Mouse (Mus musculus) central nervous system, embryonic 11.5 days (tissue): ENCODE measurements around the gene Dnajb1. TPM values are rescaled to one million over a fixed set of nuclear protein-coding genes. Genes with fewer than 3 reads are reported as not detected.

Experiments
- polyA plus RNA-seq: library from polyadenylated mRNA; depleted of rRNA; stranded (reverse); fragments of >200 nt; gene quantifications from 2 replicates; pipeline ENCODE4 v1.2.3, GENCODE M21; 2012; rRNA removed

The Dnajb1 gene
- 34.4 and 39.8 TPM in 2 replicates for polyA plus RNA-seq

DNA sequence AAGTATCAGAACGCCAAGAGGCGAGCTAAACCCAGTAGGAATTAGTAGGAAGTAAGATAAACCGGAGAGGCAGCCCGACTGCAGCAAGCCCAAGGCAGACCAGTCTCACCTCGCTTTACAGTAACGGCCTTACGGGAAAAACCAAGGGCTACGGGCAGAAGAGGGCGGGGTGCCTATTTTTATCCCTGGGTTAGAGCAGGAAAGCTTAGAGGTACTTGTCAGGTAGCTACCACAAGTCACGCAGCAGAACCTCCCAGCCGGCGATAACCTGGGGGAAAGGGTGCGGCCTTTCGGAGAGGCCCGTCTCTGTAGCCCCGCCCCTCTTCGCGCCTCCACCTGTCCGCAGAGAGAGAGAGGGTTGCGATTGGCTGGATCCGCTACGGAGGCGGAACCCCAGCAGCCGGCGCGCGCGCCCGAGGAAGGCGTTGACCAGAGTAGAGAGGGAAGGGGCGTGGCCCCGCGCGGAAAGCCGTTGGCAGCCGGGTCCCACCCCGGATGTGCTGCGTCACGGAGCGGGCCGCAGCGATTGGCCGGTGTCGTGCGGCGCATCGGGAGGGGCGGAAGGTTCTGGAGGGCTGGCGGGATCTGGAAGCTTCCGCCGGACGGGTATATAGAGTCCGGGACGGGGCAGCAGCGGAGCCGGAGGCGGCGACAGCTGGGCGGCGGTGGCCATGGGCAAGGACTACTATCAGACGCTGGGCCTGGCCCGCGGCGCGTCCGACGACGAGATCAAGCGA, at the start of gene Dnajb1, which contains the start of gene Tecr:
TSS of gene Dnajb1 (plus strand) at position 533 of the 737 bp plus-strand sequence.
TSS of gene Tecr (minus strand) at position 311 of the 737 bp plus-strand sequence.

DNA sequence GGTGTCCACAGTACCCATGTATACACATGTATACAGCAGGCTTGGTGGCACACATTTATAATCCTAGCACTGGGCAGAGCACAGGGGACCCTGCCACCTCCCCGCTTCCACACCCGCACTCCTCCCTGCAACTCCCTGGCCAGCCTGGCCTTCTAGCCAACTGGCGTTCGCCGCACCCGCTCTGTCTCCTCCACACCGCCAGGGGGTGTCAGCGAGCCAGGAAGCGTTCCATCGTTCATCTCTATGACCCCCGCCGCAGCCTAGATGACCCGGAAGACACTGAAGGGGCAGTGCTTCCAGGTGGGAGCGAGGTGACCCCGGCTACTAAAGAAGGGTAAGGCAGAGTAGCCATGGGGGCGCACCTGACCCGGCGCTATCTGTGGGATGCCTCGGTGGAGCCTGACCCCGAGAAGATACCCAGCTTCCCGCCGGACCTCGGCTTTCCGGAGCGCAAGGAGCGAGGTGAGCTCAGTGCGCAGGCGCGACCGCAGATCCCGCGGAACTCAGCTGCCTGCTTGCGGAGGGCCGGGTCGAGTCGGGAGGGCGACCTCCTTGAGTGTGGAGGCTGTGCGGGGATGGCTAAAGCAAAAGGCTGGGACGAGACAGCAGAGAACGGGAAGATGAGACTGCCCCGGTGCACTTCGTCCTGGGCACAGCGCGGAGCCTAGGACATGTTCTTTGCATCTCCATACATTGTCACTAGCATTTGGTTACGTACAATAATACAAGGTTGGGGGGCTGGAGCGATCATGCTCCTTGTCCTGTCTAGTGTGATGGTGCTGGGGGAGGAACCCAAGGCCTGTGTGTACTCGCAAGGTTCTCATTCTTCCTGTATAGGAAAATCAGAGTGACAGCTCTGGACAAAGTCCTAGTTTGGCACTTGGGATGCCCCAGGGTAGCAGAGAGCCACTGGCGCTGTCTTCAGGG, 41.3 kb upstream of the Dnajb1 start, which contains the start of gene Ndufb7:
TSS of gene Ndufb7 (plus strand) at position 203 of the 927 bp plus-strand sequence.

DNA sequence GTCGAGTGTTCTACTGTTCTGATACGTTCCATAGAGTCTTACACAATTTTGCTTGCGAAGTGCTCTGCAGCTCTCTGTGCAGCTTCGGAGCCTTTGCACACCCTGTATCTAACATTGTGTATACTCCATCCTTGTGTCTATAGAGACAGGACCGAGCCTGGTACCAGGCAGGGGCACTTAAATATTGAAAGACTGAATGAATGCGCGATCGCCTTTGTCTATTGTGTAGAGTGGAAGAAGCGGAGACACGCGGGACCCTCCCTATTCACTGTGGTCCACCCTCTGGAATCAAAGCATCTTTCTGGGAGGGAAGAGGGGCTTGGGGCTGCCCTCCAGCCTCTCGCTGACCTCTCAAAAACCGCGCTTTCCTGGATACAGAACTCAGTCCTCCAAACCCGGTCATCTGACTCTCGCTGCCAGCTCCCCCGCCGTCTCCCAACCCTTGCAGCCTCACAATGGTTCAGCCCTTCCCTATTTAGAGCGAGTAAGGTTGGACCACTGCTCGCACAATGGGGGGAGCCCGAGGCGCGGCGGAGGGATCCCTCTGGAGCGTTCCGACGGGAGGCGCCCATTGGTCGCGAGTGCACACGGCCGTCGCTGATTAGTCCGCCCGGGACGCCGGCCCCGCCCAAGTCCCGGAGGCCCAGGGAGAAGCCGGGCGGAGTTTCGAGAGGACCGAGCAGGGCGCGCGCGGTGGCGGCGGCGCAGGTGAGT, 44.2 kb downstream of the Dnajb1 start, which contains the start of gene Gipc1:
TSS of gene Gipc1 (plus strand) at position 648 of the 714 bp plus-strand sequence.

Other genes with a start within 250 kb of the Dnajb1 start
- gene Clgn, start 218.3 kb upstream of the Dnajb1 start, polyA plus RNA-seq, result 3.0 and 4.8 TPM in 2 replicates
- 102 and 133 TPM in 2 replicates for gene Scoc, start 149.8 kb upstream of the Dnajb1 start, polyA plus RNA-seq
- gene Olfr370, start 72.4 kb upstream of the Dnajb1 start, polyA plus RNA-seq, result not detected in 2 replicates
- 266 and 476 TPM in 2 replicates for gene Ndufb7, start 41.5 kb upstream of the Dnajb1 start, polyA plus RNA-seq
- gene Tecr, start 222 bp upstream of the Dnajb1 start, polyA plus RNA-seq, result 381 and 553 TPM in 2 replicates
- gene Gipc1, start 44.5 kb downstream of the Dnajb1 start, polyA plus RNA-seq, result 100 and 131 TPM in 2 replicates
- gene Ptger1, start 58.5 kb downstream of the Dnajb1 start, polyA plus RNA-seq, result 0.71 and 0.99 TPM in 2 replicates
- 41.9 and 54.5 TPM in 2 replicates for gene Pkn1, start 91.0 kb downstream of the Dnajb1 start, polyA plus RNA-seq
- gene Ddx39, start 107.0 kb downstream of the Dnajb1 start, polyA plus RNA-seq, result 134 and 140 TPM in 2 replicates
- 15.5 and 29.8 TPM in 2 replicates for gene Adgre5, start 133.1 kb downstream of the Dnajb1 start, polyA plus RNA-seq